Mouse (Mus musculus) Muller cell, postnatal 12 days (primary cell): ENCODE measurements at regions not wholly inside any gene's neighbourhood (a gene's known extent, or its start where the extent isn't known, plus 50 kb on each side); places are given as distances from the start of the nearest gene placed in this dataset.

Experiments
- DNase-seq: peaks from one replicate; pipeline ENCODE4 v3.0.0-alpha.2; 2015; ENCODE audit errors: inconsistent ontology term

GRCm38 (mm10) chr3:104295015-104295719, 75.0 kb upstream of the Magi3 start:
- peak; percentile 95 for DNase-seq

DNA sequence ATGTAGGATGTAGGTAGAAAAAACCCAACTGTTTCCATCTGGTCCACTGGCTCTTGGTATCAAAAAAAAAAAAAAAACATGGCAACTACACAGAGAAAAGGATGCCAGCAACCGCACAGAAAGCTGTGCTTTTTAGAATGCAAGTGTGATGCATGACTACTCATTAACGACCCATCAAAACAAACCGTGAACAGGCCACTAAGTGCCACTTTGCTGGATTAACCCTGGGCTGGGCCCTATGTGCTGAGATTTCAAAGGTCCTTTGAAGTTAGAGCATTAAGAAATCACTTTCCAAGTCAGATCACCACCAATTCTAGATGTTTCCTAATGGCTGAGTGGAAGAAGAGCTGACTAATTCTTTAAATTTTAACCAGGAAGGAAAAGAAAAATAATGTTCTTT, 73.7 kb upstream of the Magi3 start:
- DNase-seq, result peak; percentile 49

DNA sequence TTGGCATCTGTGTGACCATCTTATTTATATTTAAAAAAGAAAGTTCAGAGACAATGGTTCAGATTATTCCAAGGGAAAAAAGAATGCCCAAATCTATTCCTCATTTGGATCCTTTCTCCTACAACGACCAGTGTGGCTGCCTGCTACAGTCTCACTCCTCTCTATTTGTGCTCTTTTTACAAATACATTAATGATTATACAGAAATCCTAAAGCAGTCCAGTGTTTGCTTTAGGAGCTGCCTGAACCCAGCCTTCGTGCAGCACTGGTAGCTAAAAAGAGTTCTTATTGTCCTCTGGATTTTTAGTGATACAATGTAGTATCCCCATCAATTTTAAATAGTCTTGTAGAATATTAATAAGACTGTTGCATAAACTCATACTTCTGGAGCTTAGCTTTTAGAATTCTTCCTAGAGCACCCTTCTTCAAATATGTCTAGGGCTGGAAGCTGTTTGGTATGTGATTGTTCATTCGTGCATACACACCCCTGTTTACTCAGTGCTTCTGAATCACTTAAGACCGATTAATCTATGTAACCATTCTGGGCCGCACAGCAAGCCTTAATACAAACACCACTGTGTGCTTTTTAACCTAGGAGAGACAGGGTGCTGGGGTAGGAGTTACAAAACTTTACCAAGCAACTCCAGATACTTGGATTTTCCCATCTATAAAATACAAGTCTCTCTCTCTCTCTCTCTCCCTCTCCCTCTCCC, 69.0 kb upstream of the Magi3 start:
- DNase-seq, result no peak

DNA sequence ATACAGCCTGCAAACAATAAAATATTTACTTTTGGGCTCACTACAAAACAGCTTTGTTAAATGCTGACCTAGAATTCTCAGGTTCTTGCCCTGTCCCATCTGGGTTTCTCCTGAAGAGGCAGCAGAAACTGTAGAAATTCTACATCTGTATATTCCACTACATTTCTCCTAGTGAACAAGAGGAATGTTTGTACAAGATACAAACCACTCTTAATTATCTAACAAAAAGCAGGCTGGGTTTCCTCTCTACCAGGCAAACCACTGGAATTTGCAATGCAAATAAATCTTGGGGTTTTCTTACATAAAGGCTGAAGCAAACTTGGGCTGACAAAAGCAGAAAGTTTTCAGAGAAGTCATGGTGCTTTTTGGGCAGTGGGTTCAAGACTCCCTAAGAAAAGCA, 67.7 kb upstream of the Magi3 start:
- peak; percentile 58 for DNase-seq

DNA sequence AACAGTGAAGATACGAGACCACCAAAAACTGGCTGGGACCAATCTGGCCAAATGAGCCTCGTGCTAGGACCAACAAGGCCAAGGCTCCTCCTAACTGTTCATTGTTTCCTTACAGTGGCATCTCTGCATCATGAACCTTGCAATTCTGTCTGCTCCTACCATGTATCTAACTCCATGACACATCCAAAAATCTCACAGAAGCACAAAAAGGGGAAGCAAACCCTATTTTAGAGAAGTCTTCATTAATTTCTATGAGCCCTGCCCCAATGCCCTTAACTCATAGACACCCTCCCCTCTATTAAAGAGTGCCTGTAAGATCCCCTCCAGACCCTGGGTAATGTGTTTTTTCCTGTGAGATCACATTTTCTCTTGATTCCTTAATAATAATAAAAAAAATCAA, 64.8 kb upstream of the Magi3 start:
- DNase-seq, result no peak

- no peak for DNase-seq
Measured at GRCm38 (mm10) chr3:104283855-104284254, 63.7 kb upstream of the Magi3 start.

DNA sequence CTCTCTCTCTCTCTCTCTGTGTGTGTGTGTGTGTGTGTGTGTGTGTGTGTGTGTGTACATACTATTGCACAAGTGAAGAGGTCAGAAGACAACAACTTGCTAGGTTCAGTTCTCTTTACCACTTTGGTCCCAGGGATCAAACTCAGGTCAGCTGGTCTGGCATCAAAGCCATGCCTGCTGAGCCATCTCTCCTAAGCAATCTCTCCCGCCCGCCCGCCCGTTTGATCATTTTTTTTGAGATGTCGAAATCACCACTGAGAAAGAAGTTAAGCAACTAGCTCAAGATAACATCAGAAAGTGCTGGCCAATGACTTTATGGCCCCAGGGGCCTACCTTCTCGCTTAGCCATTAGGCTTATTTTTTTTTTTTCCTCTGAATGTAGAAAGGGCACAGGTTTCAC, 59.3 kb upstream of the Magi3 start:
- no peak for DNase-seq

- no peak for DNase-seq
Measured at GRCm38 (mm10) chr3:104274718-104275302, 54.6 kb upstream of the Magi3 start.

DNA sequence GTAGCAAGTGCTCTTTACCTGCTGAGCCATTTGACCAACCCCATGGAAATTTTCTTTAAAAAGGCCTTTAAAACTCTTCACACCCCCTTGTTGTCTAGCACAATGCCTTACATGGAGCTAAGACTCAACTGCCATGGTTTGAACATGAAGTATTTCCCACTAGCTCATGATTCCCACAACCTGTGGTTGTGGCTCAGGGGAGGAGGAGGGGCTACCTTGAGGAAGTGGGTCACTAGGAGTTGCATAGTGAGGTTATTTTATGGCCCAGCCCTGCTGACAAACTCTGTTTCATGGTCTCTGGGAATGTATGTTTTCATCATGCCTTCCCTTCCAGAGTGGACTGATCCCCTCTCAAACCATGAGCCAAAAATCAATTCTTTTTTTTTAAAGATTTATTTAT, 53.9 kb upstream of the Magi3 start:
- no peak for DNase-seq
